15 mouse cellular contexts compared by ENCODE assay signal in genomic region chr3:40167970-40168626, GRCm38 (mm10).
DNase-seq lines count a peak whose midpoint lies in the region; ATAC-seq and TF ChIP-seq lines count a peak whose summit lies in the region.
"Had no signal": no experiment of that assay in that cellular context is flagged by ENCODE, and none has a peak within 500 bp of the region (broad histone marks: within the 10 kb centered on the region; RNA-seq: fewer than 3 reads in every experiment).

No protein-coding gene starts in this region.

- WGBS in hindbrain, embryonic 11.5 days, result 73% methylated on average over 12 of the region's 12 CpGs
- WGBS in hindbrain, embryonic 14.5 days, result 70% methylated on average over 12 of the region's 12 CpGs
- WGBS in midbrain, postnatal 0 days, result 61% methylated on average over 12 of the region's 12 CpGs
- 65% methylated on average over 12 of the region's 12 CpGs for WGBS in midbrain, embryonic 16.5 days
- 34% methylated on average over 12 of the region's 12 CpGs for WGBS in forebrain, postnatal 0 days
- WGBS in limb, embryonic 14.5 days, result 17% methylated on average over 12 of the region's 12 CpGs

- H3K4me2 ChIP-seq in hindbrain, embryonic 11.5 days (replicated peaks; ENCODE audit: low read depth, low read length), result no peak overlapping the region
- H3K4me2 ChIP-seq in hindbrain, embryonic 14.5 days (replicated peaks), result no peak overlapping the region
- no peak overlapping the region for H3K4me2 ChIP-seq in midbrain, postnatal 0 days (ENCODE audit: low read depth, low read length, poor library complexity, severe bottlenecking)
- no peak overlapping the region for H3K4me2 ChIP-seq in midbrain, embryonic 16.5 days (ENCODE audit: low read length)
- H3K4me2 ChIP-seq in forebrain, postnatal 0 days (ENCODE audit: low read depth), result no peak overlapping the region
- peak overlapping the region; percentile 4; the same call in 1 of the 2 replicates for H3K4me2 ChIP-seq in limb, embryonic 14.5 days (replicated peaks; ENCODE audit: low read depth, low read length, severe bottlenecking)
- H3K4me2 ChIP-seq: heart, embryonic 13.5 days; hindbrain, embryonic 12.5 days; liver, embryonic 13.5 days; midbrain, embryonic 11.5 days had no signal

- peak; percentile 5 for DNase-seq in hindbrain, embryonic 11.5 days (ENCODE audit: low spot score)
- DNase-seq in hindbrain, embryonic 14.5 days (ENCODE audit: low spot score), result no peak
- DNase-seq in midbrain, postnatal 0 days (ENCODE audit: low spot score), result peak; percentile 12
- no peak for DNase-seq in forebrain, postnatal 0 days
- DNase-seq in limb, embryonic 14.5 days (ENCODE audit: low spot score), result peak; percentile 47
- DNase-seq in lung, postnatal 4 days, result no peak
- DNase-seq in cerebellum, postnatal 36 days, result no peak
- DNase-seq: gastrocnemius, postnatal 25 days; liver, embryonic 13.5 days; lung, postnatal 10 days had no signal

- H3K36me3 ChIP-seq in hindbrain, embryonic 11.5 days (ENCODE audit: control insufficient read depth, insufficient read depth, low read length), result no peaks in the 10 kb centered on the region
- no peaks in the 10 kb centered on the region for H3K36me3 ChIP-seq in hindbrain, embryonic 14.5 days (replicated peaks; ENCODE audit: control insufficient read depth, insufficient read depth)
- H3K36me3 ChIP-seq in midbrain, postnatal 0 days (ENCODE audit: insufficient read depth, low read length), result no peaks in the 10 kb centered on the region
- no peaks in the 10 kb centered on the region for H3K36me3 ChIP-seq in midbrain, embryonic 16.5 days (ENCODE audit: control insufficient read depth, insufficient read depth, low read length)
- H3K36me3 ChIP-seq in forebrain, postnatal 0 days (ENCODE audit: insufficient read depth), result no peaks in the 10 kb centered on the region
- H3K36me3 ChIP-seq in limb, embryonic 14.5 days (ENCODE audit: control insufficient read depth, insufficient read depth, low read length), result no peaks in the 10 kb centered on the region
- H3K36me3 ChIP-seq: heart, embryonic 13.5 days; hindbrain, embryonic 12.5 days; liver, embryonic 13.5 days had no signal

- H3K4me1 ChIP-seq in hindbrain, embryonic 11.5 days (replicated peaks; ENCODE audit: control insufficient read depth, insufficient read depth, low read length), result no peaks in the 10 kb centered on the region
- H3K4me1 ChIP-seq in hindbrain, embryonic 14.5 days (replicated peaks; ENCODE audit: control insufficient read depth, insufficient read depth, low read length), result no peaks in the 10 kb centered on the region
- H3K4me1 ChIP-seq in midbrain, postnatal 0 days (ENCODE audit: insufficient read depth, low read length), result no peaks in the 10 kb centered on the region
- no peaks in the 10 kb centered on the region for H3K4me1 ChIP-seq in midbrain, embryonic 16.5 days (ENCODE audit: control insufficient read depth, insufficient read depth, low read length)
- peaks cover 4% of the 10 kb centered on the region; the same call in 1 of the 2 replicates for H3K4me1 ChIP-seq in forebrain, postnatal 0 days (ENCODE audit: insufficient read depth)
- H3K4me1 ChIP-seq in limb, embryonic 14.5 days (ENCODE audit: control insufficient read depth, insufficient read depth, low read length), result peaks cover 20% of the 10 kb centered on the region
- H3K4me1 ChIP-seq: heart, embryonic 13.5 days; hindbrain, embryonic 12.5 days; liver, embryonic 13.5 days had no signal

- no peak for TF ChIP-seq POLR2A in limb, embryonic 14.5 days (IDR thresholded peaks at IDR 0.05; ENCODE audit: borderline replicate concordance, extremely low read depth, insufficient read depth, insufficient read length)

- H3K9ac ChIP-seq in hindbrain, embryonic 11.5 days (ENCODE audit: low read depth, low read length), result no peak overlapping the region
- H3K9ac ChIP-seq in hindbrain, embryonic 14.5 days, result no peak overlapping the region
- no peak overlapping the region for H3K9ac ChIP-seq in midbrain, postnatal 0 days (replicated peaks; ENCODE audit: low read length, poor library complexity, severe bottlenecking)
- no peak overlapping the region for H3K9ac ChIP-seq in midbrain, embryonic 16.5 days (ENCODE audit: low read depth, low read length)
- no peak overlapping the region for H3K9ac ChIP-seq in forebrain, postnatal 0 days
- no peak overlapping the region for H3K9ac ChIP-seq in limb, embryonic 14.5 days (ENCODE audit: low read depth, low read length, severe bottlenecking)
- H3K9ac ChIP-seq: heart, embryonic 13.5 days; hindbrain, embryonic 12.5 days; liver, embryonic 13.5 days had no signal

- no peaks in the 10 kb centered on the region for H3K9me3 ChIP-seq in hindbrain, embryonic 11.5 days (ENCODE audit: control insufficient read depth, low read length)
- no peaks in the 10 kb centered on the region for H3K9me3 ChIP-seq in hindbrain, embryonic 14.5 days (ENCODE audit: control insufficient read depth, low read length)
- H3K9me3 ChIP-seq in midbrain, postnatal 0 days (ENCODE audit: low read length), result no peaks in the 10 kb centered on the region
- H3K9me3 ChIP-seq in midbrain, embryonic 16.5 days (replicated peaks; ENCODE audit: control insufficient read depth, low read length, poor library complexity, severe bottlenecking), result no peaks in the 10 kb centered on the region
- no peaks in the 10 kb centered on the region for H3K9me3 ChIP-seq in forebrain, postnatal 0 days (ENCODE audit: low read length)
- no peaks in the 10 kb centered on the region for H3K9me3 ChIP-seq in limb, embryonic 14.5 days (ENCODE audit: control insufficient read depth, low read length)
- H3K9me3 ChIP-seq: heart, embryonic 13.5 days; hindbrain, embryonic 12.5 days; liver, embryonic 13.5 days had no signal

- no peak overlapping the region for H3K4me3 ChIP-seq in hindbrain, embryonic 11.5 days (ENCODE audit: low read depth, low read length)
- no peak overlapping the region for H3K4me3 ChIP-seq in hindbrain, embryonic 14.5 days (replicated peaks; ENCODE audit: low read length)
- H3K4me3 ChIP-seq in midbrain, postnatal 0 days (ENCODE audit: low read depth, low read length), result no peak overlapping the region
- no peak overlapping the region for H3K4me3 ChIP-seq in midbrain, embryonic 16.5 days (ENCODE audit: low read depth, low read length)
- H3K4me3 ChIP-seq in forebrain, postnatal 0 days (ENCODE audit: low read depth, low read length), result no peak overlapping the region
- no peak overlapping the region for H3K4me3 ChIP-seq in limb, embryonic 14.5 days (replicated peaks; ENCODE audit: low read length)
- H3K4me3 ChIP-seq: heart, embryonic 13.5 days; hindbrain, embryonic 12.5 days; liver, embryonic 13.5 days had no signal

- TF ChIP-seq CTCF in midbrain, postnatal 0 days (IDR thresholded peaks at IDR 0.05), result peak; percentile 57
- TF ChIP-seq CTCF in forebrain, postnatal 0 days (IDR thresholded peaks at IDR 0.05; ENCODE audit: low read depth), result peak; percentile 27

- no peak overlapping the region for H3K27ac ChIP-seq in hindbrain, embryonic 11.5 days (ENCODE audit: low read depth, low read length)
- no peak overlapping the region for H3K27ac ChIP-seq in hindbrain, embryonic 14.5 days
- no peak overlapping the region for H3K27ac ChIP-seq in midbrain, postnatal 0 days (ENCODE audit: low read depth, low read length)
- H3K27ac ChIP-seq in midbrain, embryonic 16.5 days (ENCODE audit: low read length), result no peak overlapping the region
- H3K27ac ChIP-seq in forebrain, postnatal 0 days (ENCODE audit: low read depth, low read length), result no peak overlapping the region
- H3K27ac ChIP-seq in limb, embryonic 14.5 days (replicated peaks; ENCODE audit: low read depth, low read length), result peak overlapping the region; percentile 33; the same call in 1 of the 2 replicates
- H3K27ac ChIP-seq: heart, embryonic 13.5 days; hindbrain, embryonic 12.5 days; liver, embryonic 13.5 days had no signal

- H3K27me3 ChIP-seq in hindbrain, embryonic 11.5 days (ENCODE audit: control insufficient read depth, insufficient read depth, low read length), result no peaks in the 10 kb centered on the region
- no peaks in the 10 kb centered on the region for H3K27me3 ChIP-seq in hindbrain, embryonic 14.5 days (ENCODE audit: control insufficient read depth, insufficient read depth, low read length)
- H3K27me3 ChIP-seq in midbrain, postnatal 0 days (ENCODE audit: insufficient read depth, low read length), result no peaks in the 10 kb centered on the region
- H3K27me3 ChIP-seq in midbrain, embryonic 16.5 days (ENCODE audit: control insufficient read depth, insufficient read depth, low read depth, low read length), result no peaks in the 10 kb centered on the region
- H3K27me3 ChIP-seq in forebrain, postnatal 0 days (ENCODE audit: insufficient read depth, low read length), result no peaks in the 10 kb centered on the region
- H3K27me3 ChIP-seq in limb, embryonic 14.5 days (ENCODE audit: control insufficient read depth, insufficient read depth, low read length), result no peaks in the 10 kb centered on the region
- H3K27me3 ChIP-seq: heart, embryonic 13.5 days; hindbrain, embryonic 12.5 days; liver, embryonic 13.5 days had no signal

- no peak for ATAC-seq in hindbrain, embryonic 11.5 days (ENCODE audit: low FRiP score)
- no peak for ATAC-seq in hindbrain, embryonic 14.5 days (ENCODE audit: low FRiP score)
- ATAC-seq in midbrain, postnatal 0 days (ENCODE audit: low FRiP score), result no peak
- ATAC-seq in midbrain, embryonic 16.5 days, result no peak
- ATAC-seq in forebrain, postnatal 0 days, result no peak
- ATAC-seq in limb, embryonic 14.5 days (ENCODE audit: low FRiP score, low read depth), result peak; percentile 57; the same call in 1 of the 2 replicates
- ATAC-seq: activated CD4-positive, CD25-positive, alpha-beta regulatory T cell, adult 4 months had no signal

Comparison
In these comparisons a context has a peak if more than half of its experiments do, and no peak if none do; other contexts are left out.
1. DNase-seq: peak in hindbrain, embryonic 11.5 days (single experiment), midbrain, postnatal 0 days (single experiment) and limb, embryonic 14.5 days (single experiment); none in hindbrain, embryonic 14.5 days (single experiment), forebrain, postnatal 0 days (single experiment), lung, postnatal 4 days (0 of 2) and cerebellum, postnatal 36 days (0 of 2).